Mouse (Mus musculus) sigmoid colon, adult 10 weeks (tissue): Measurements from ENCODE around the gene Apol9a. TPM values are rescaled to one million over a fixed set of nuclear protein-coding genes. Genes with fewer than 3 reads are reported as not detected.

ENCODE experiments used
- polyA plus RNA-seq: library from polyadenylated mRNA; stranded (reverse); fragments of 350-450 nt; fragmentation: Illumina TruSeq; extraction: RNeasy Lipid Tissue Mini Kit (QIAGEN cat#74804); gene quantifications from one replicate; pipeline ENCODE4 v1.2.3, GENCODE M21; 2014; ENCODE audit warnings: low read depth, low replicate concordance

Gene Apol9a
- 1.4 TPM for polyA plus RNA-seq

GRCm38 (mm10) chr15:77411035-77411434, at the start of gene Apol9a:
Apol9a (minus strand) TSS chr15:77411135.

GRCm38 (mm10) chr15:77447392-77447791, 36.5 kb upstream of the Apol9a start, which contains the start of gene Apol7b:
Apol7b (minus strand) TSS chr15:77447492.

GRCm38 (mm10) chr15:77399027-77399426, 11.9 kb downstream of the Apol9a start, which contains the start of gene Apol7a:
Apol7a (minus strand) TSS chr15:77399110.

Other genes starting within 250 kb of the Apol9a start
- gene Rbfox2, start 104.1 kb downstream of the Apol9a start, polyA plus RNA-seq: 44.3 TPM
- gene Apol7a, start 12.0 kb downstream of the Apol9a start, polyA plus RNA-seq: 31.7 TPM
- not detected for gene Apol7b, start 36.4 kb upstream of the Apol9a start, polyA plus RNA-seq
- 114 TPM for gene Apol10a, start 65.9 kb upstream of the Apol9a start, polyA plus RNA-seq
- 0.32 TPM for gene Apol11a, start 97.1 kb upstream of the Apol9a start, polyA plus RNA-seq
- gene Apol7c, start 122.2 kb upstream of the Apol9a start, polyA plus RNA-seq: 9.3 TPM
- not detected for gene 1700025B11Rik, start 150.8 kb upstream of the Apol9a start, polyA plus RNA-seq
- 1.7 TPM for gene Apol10b, start 185.0 kb upstream of the Apol9a start, polyA plus RNA-seq
- not detected for gene Gm36245, start 188.1 kb upstream of the Apol9a start, polyA plus RNA-seq
- not detected for gene Apol11b, start 232.2 kb upstream of the Apol9a start, polyA plus RNA-seq